Mouse (Mus musculus) heart, embryonic 14.5 days (tissue): ENCODE results near the gene Aspm. TPM values are rescaled to one million over a fixed set of nuclear protein-coding genes. Genes with fewer than 3 reads are reported as not detected.
"Not testable (repeated sequence)": the region's sequence is repeated elsewhere in the genome, so short reads cannot be mapped to it uniquely, and the experiment has no call there.

ENCODE experiments used
- ATAC-seq: fragments of 200-750 bp; cut with Nextera tagmentation; 2 replicates; pipeline ENCODE4 v1.8.0; 2017; ENCODE audit warnings: low read depth, moderate TSS enrichment; ENCODE audit not compliant: insufficient number of reproducible peaks, insufficient read depth, low FRiP score
- H3K27ac ChIP-seq, 2 experiments: fragments of 200-500 bp in 1 of 2; fragments of 300-500 bp in 1 of 2; sonication (generic) in 1 of 2; replicated peaks in 1 of 2; 2 replicates each; pipeline ENCODE4 v1.5.1; 2012 to 2014; ENCODE audit warnings: low read depth in 2 of 2, low read length in 2 of 2, control low read depth in 1 of 2, mild to moderate bottlenecking in 1 of 2, mixed read lengths in 1 of 2; ENCODE audit not compliant: control insufficient read depth in 1 of 2, insufficient read depth in 1 of 2
- H3K27me3 ChIP-seq: fragments of 300-500 bp; sonication (generic); 2 replicates; pipeline ENCODE4 v1.6.1; 2014; ENCODE audit warnings: mild to moderate bottlenecking, low read length, control low read depth; ENCODE audit not compliant: control insufficient read depth, insufficient read depth
- H3K36me3 ChIP-seq: fragments of 300-500 bp; sonication (generic); 2 replicates; pipeline ENCODE4 v1.6.1; 2014; ENCODE audit warnings: mild to moderate bottlenecking, control low read depth, low read length, mixed read lengths; ENCODE audit not compliant: control insufficient read depth, insufficient read depth
- H3K4me1 ChIP-seq, 2 experiments: fragments of 200-500 bp in 1 of 2; fragments of 300-500 bp in 1 of 2; sonication (generic) in 1 of 2; 2 replicates each; pipeline ENCODE4 v1.6.1; 2012 to 2014; ENCODE audit warnings: low read length in 2 of 2, control low read depth in 1 of 2, mixed read lengths in 1 of 2; ENCODE audit not compliant: control insufficient read depth in 2 of 2, insufficient read depth in 2 of 2
- H3K4me2 ChIP-seq: fragments of 300-500 bp; sonication (generic); 2 replicates; pipeline ENCODE4 v1.6.1; 2014; ENCODE audit warnings: mild to moderate bottlenecking, low read length
- H3K4me3 ChIP-seq, 2 experiments: fragments of 200-500 bp in 1 of 2; fragments of 300-500 bp in 1 of 2; sonication (generic) in 1 of 2; 2 replicates each; pipeline ENCODE4 v1.5.1; 2012 to 2014; ENCODE audit warnings: low read length in 2 of 2, mild to moderate bottlenecking in 2 of 2, control low read depth in 1 of 2, low read depth in 1 of 2, moderate library complexity in 1 of 2; ENCODE audit not compliant: control insufficient read depth in 1 of 2, insufficient read depth in 1 of 2
- H3K9ac ChIP-seq: fragments of 300-500 bp; sonication (generic); 2 replicates; pipeline ENCODE4 v1.6.1; 2014; ENCODE audit warnings: mild to moderate bottlenecking, low read length
- H3K9me3 ChIP-seq: fragments of 300-500 bp; sonication (generic); 2 replicates; pipeline ENCODE4 v1.6.1; 2016; ENCODE audit warnings: low read length, control low read depth; ENCODE audit not compliant: control insufficient read depth
- WGBS: fragments of 180-500 bp; shearing (Covaris S2); extraction: QIAGEN DNeasy Blood & Tissue Kit; methylation state at CpG from one replicate; pipeline ENCODE4 v1.1.7; 2014; 5-methylcytosine and 5-hydroxymethylcytosine counted together
- polyA plus RNA-seq: library from polyadenylated mRNA; unstranded; fragments of >200 nt; fragmentation: Nextera tagmentation; extraction: Ambion mirVana; gene quantifications from 2 replicates; pipeline ENCODE4 v1.2.1, GENCODE M21; 2014

The Aspm gene
- polyA plus RNA-seq, 1 experiment from 2014 or later = 15.7 TPM

DNA sequence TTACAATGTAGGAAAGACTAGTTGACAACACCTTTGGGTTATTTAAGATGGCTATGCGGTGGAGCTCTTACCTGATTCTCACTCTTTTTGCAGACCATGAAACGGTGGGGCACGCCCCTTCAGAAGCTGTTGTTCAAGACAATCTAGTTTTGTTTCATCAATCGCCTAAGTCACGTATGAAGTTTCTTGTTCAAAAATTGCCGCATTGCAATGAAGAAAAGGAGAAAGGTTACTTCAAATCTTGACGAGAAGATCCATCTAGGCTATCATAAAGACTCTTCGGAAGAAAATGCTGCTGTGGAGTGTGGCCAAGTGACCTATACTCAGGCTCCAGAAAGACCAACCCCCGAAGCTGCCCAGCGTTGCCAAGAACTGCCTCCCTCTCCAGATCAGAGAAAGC is 31.6 kb upstream of the Aspm start:
- ATAC-seq = no peak
- WGBS = 15% methylated on average over 10 of the region's 10 CpGs
- Histone ChIP-seq H3K27me3 (no peaks in the 10 kb centered on the region), H3K27ac (peak overlapping the region; percentile 93), H3K4me3 (peak overlapping the region; percentile 89 to 98), H3K4me1 (peaks cover 11 to 30% of the 10 kb centered on the region in 2 experiments; a peak in 3 of 4 replicates), H3K36me3 (0 out of 2 replicates have a peak, but pooled peaks cover 5% of the 10 kb centered on the region), H3K4me2 (peak overlapping the region; percentile 88), H3K9ac (peak overlapping the region; percentile 97), H3K9me3 (no peaks in the 10 kb centered on the region)

DNA sequence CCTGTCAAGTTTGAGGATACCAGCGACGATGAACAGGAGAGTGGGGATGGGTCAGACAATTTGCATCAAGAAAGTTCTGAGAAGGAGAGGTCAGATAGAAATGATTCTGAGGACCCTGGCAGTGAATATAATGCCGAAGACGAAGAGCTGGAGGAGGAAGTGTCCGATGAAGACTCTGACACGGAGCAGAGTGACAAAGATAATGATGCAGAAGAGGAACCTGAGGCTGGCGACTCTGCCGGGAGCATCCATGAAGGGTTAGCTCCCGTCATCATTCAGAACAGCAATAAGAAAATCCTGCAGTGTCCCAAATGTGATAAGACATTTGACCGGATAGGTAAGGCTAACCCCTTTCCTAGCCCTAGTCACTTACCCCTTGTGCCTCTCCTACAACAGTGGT is 30.6 kb upstream of the Aspm start:
- H3K9ac ChIP-seq = peak overlapping the region; percentile 97
- WGBS = 11% methylated on average over 10 of the region's 10 CpGs
- H3K4me2 ChIP-seq = peak overlapping the region; percentile 88
- ATAC-seq = no peak
- H3K4me3 ChIP-seq = peak overlapping the region; percentile 43 to 89
- H3K4me1 ChIP-seq = peaks cover 11 to 30% of the 10 kb centered on the region in 2 experiments; a peak in 3 of 4 replicates
- no peak overlapping the region for H3K27ac ChIP-seq
- H3K36me3 ChIP-seq = peaks cover 6% of the 10 kb centered on the region
- H3K27me3 ChIP-seq = no peaks in the 10 kb centered on the region
- no peaks in the 10 kb centered on the region for H3K9me3 ChIP-seq

GRCm38 (mm10) chr1:139425006-139425405 is 29.6 kb upstream of the Aspm start:
- WGBS = 23% methylated on average over 3 of the region's 3 CpGs
- Histone ChIP-seq H3K27ac (no peak overlapping the region; a peak in 1 of 4 replicates), H3K4me3 (peak overlapping the region; percentile 31 to 36), H3K36me3 (peaks cover 17% of the 10 kb centered on the region), H3K9me3 (no peaks in the 10 kb centered on the region), H3K9ac (peak overlapping the region; percentile 44), H3K4me2 (peak overlapping the region; percentile 88), H3K4me1 (peaks cover 11 to 30% of the 10 kb centered on the region in 2 experiments; a peak in 3 of 4 replicates), H3K27me3 (no peaks in the 10 kb centered on the region)
- no peak for ATAC-seq

DNA sequence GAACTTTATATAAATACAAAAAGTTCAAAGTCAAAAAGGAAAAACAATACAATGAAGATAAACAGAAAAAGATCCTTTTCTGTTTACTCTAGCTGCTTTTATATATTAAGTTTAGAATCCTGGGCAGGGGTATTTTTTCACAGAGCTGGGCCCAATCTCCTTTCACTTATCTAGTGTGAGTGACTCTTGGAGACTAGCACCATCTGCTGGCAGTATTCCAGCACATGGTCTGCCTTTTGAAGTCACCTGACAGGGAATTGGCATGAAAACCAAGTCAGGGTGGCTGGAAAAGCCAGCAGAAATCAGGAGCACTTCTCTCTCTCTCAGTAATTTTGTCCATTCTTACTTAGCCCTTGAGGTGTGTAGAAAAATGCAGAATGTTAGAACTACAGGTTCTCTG is 16.2 kb upstream of the Aspm start:
- Histone ChIP-seq H3K27me3 (no peaks in the 10 kb centered on the region), H3K9me3 (no peaks in the 10 kb centered on the region), H3K4me1 (0 out of 4 replicates have a peak, but pooled peaks cover 0 to 4% of the 10 kb centered on the region in 2 experiments), H3K4me2 (no peak overlapping the region), H3K4me3 (no peak overlapping the region), H3K36me3 (peaks cover 69% of the 10 kb centered on the region), H3K9ac (no peak overlapping the region), H3K27ac (no peak overlapping the region)
- peak; percentile 26; the same call in 1 of the 2 replicates for ATAC-seq

DNA sequence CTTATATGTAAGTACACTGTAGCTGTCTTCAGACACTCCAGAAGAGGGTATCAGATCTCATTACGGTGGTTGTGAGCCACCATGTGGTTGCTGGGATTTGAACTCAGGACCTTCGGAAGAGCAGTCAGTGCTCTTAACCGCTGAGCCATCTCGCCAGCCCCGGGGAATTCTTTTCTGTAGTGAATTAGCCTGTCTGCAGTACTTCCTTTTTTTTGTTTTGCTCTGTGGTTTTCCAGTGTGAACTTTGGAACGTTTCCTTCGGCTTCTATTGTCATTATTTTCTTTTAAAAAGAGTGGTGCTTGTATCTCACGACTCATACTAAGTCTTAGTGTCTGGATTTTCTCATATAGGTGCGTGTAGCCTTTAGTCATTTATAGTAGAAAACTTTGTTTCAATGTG is 11.5 kb upstream of the Aspm start:
- H3K4me3 ChIP-seq, H3K9me3 ChIP-seq, H3K9ac ChIP-seq, H3K27ac ChIP-seq, ATAC-seq, H3K4me1 ChIP-seq, H3K27me3 ChIP-seq, H3K4me2 ChIP-seq: not testable (repeated sequence)
- peaks cover 60% of the 10 kb centered on the region for H3K36me3 ChIP-seq
- 76% methylated on average over 9 of the region's 9 CpGs for WGBS

- 1% methylated on average over 17 of the region's 17 CpGs for WGBS
- Histone ChIP-seq H3K27ac (peak overlapping the region; percentile 47 to 62), H3K9me3 (no peaks in the 10 kb centered on the region), H3K9ac (peak overlapping the region; percentile 81), H3K4me3 (peak overlapping the region; percentile 68 to 92), H3K27me3 (no peaks in the 10 kb centered on the region), H3K4me1 (peaks cover 0 to 12% of the 10 kb centered on the region in 2 experiments; a peak in 3 of 4 replicates), H3K36me3 (peaks cover 35% of the 10 kb centered on the region), H3K4me2 (peak overlapping the region; percentile 86)
- ATAC-seq = peak; percentile 19
These were observed 776 bp downstream of the Aspm start for GRCm38 (mm10) chr1:139455226-139455869.

DNA sequence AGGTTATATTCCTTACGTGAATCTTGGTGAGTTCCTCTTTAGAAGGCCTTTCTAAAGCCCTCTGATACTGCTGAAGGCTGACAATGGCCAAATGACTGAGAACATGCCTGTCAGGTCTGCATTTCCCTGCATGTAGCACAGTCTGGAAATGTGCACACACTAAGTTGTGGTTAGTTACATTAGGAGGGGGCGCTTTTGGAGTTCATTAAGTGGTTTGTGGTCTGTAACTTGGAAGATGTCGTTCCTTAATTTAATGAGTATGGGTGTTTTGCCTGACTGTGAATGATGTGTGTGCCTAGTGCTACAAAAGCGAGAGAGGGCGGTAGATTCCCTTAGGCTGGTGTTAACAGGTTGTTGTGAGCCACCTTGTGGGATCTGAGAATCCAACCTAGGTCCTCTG is 6.2 kb downstream of the Aspm start:
- 87% methylated on average over 5 of the region's 5 CpGs for WGBS
- H3K27ac ChIP-seq = no peak overlapping the region
- no peak for ATAC-seq
- no peaks in the 10 kb centered on the region for H3K27me3 ChIP-seq
- H3K4me1 ChIP-seq = peaks cover 0 to 4% of the 10 kb centered on the region in 2 experiments; a peak in 2 of 4 replicates
- peaks cover 78% of the 10 kb centered on the region for H3K36me3 ChIP-seq
- H3K4me3 ChIP-seq = no peak overlapping the region
- no peak overlapping the region for H3K9ac ChIP-seq
- no peaks in the 10 kb centered on the region for H3K9me3 ChIP-seq
- H3K4me2 ChIP-seq = no peak overlapping the region

GRCm38 (mm10) chr1:139465936-139466335 is 11.4 kb downstream of the Aspm start:
- H3K9me3 ChIP-seq = no peaks in the 10 kb centered on the region
- no peak overlapping the region for H3K4me3 ChIP-seq
- H3K27ac ChIP-seq = no peak overlapping the region
- no peak for ATAC-seq
- H3K36me3 ChIP-seq = peaks cover 85% of the 10 kb centered on the region
- no peak overlapping the region for H3K4me2 ChIP-seq
- 85% methylated on average over 11 of the region's 11 CpGs for WGBS
- H3K9ac ChIP-seq = no peak overlapping the region
- H3K4me1 ChIP-seq = no peaks in the 10 kb centered on the region
- no peaks in the 10 kb centered on the region for H3K27me3 ChIP-seq
